ENCODE assay signal across 7 mouse cellular contexts in genomic region chr9:21724147-21724536, GRCm38 (mm10). TPM values are rescaled to one million over a fixed set of nuclear protein-coding genes. Genes with fewer than 3 reads are reported as not detected.
DNase-seq lines count a peak whose midpoint lies in the region; ATAC-seq lines count a peak whose summit lies in the region.

No protein-coding gene starts in this region.

- H3K36me3 ChIP-seq in embryonic facial prominence, embryonic 10.5 days (replicated peaks): peaks cover 46% of the 10 kb centered on the region
- H3K36me3 ChIP-seq in limb, embryonic 11.5 days (ENCODE audit: control insufficient read depth, insufficient read depth, low read length): peaks cover 4% of the 10 kb centered on the region
- H3K36me3 ChIP-seq in midbrain, embryonic 14.5 days (ENCODE audit: control insufficient read depth, insufficient read depth, low read length): no peaks in the 10 kb centered on the region

- H3K9ac ChIP-seq in limb, embryonic 11.5 days (ENCODE audit: low read length): peak overlapping the region; percentile 74
- H3K9ac ChIP-seq in midbrain, embryonic 14.5 days (replicated peaks; ENCODE audit: low read length): peak overlapping the region; percentile 60

- no peaks in the 10 kb centered on the region for H3K27me3 ChIP-seq in embryonic facial prominence, embryonic 10.5 days (replicated peaks; ENCODE audit: low read depth, poor library complexity, severe bottlenecking)
- H3K27me3 ChIP-seq in limb, embryonic 11.5 days (ENCODE audit: control insufficient read depth, insufficient read depth, low read length): no peaks in the 10 kb centered on the region
- no peaks in the 10 kb centered on the region for H3K27me3 ChIP-seq in midbrain, embryonic 14.5 days (ENCODE audit: control insufficient read depth, insufficient read depth, low read length)

- peak; percentile 96 for ATAC-seq in limb, embryonic 11.5 days (ENCODE audit: insufficient number of reproducible peaks, low FRiP score, low TSS enrichment, low read depth)
- ATAC-seq in midbrain, embryonic 14.5 days (ENCODE audit: low FRiP score, low TSS enrichment): peak; percentile 96

- H3K4me2 ChIP-seq in limb, embryonic 11.5 days (ENCODE audit: low read depth, severe bottlenecking): peak overlapping the region; percentile 66
- H3K4me2 ChIP-seq in midbrain, embryonic 14.5 days (ENCODE audit: low read length): peak overlapping the region; percentile 90

- H3K4me1 ChIP-seq in embryonic facial prominence, embryonic 10.5 days: peaks cover 39% of the 10 kb centered on the region
- peaks cover 5% of the 10 kb centered on the region for H3K4me1 ChIP-seq in limb, embryonic 11.5 days (ENCODE audit: control insufficient read depth, insufficient read depth, low read length)
- H3K4me1 ChIP-seq in midbrain, embryonic 14.5 days (ENCODE audit: control insufficient read depth, insufficient read depth, low read length): peaks cover 23% of the 10 kb centered on the region

- peak overlapping the region; percentile 71 for H3K4me3 ChIP-seq in embryonic facial prominence, embryonic 10.5 days
- peak overlapping the region; percentile 79 for H3K4me3 ChIP-seq in limb, embryonic 11.5 days (ENCODE audit: low read depth, low read length)
- H3K4me3 ChIP-seq in midbrain, embryonic 14.5 days (replicated peaks; ENCODE audit: low read depth, low read length): peak overlapping the region; percentile 63

- under 1% methylated on average over 18 of the region's 18 CpGs for WGBS in embryonic facial prominence, embryonic 10.5 days
- WGBS in limb, embryonic 11.5 days: 0% methylated on average over 18 of the region's 18 CpGs
- under 1% methylated on average over 18 of the region's 18 CpGs for WGBS in midbrain, embryonic 14.5 days

- DNase-seq in adrenal gland, postnatal 10 days: peak; percentile 93
- peak; percentile 96 for DNase-seq in embryonic facial prominence, embryonic 10.5 days (ENCODE audit: low spot score)
- DNase-seq in heart, adult 11 months: peak; percentile 99
- peak; percentile 89 for DNase-seq in kidney, adult 18-20 months
- DNase-seq in limb, embryonic 11.5 days (ENCODE audit: low spot score): peak; percentile 96
- peak; percentile 97 for DNase-seq in midbrain, embryonic 14.5 days
- peak; percentile 81 to 83 for DNase-seq in spleen, adult 18-20 months

- no peaks in the 10 kb centered on the region; the same call in 1 of the 2 replicates for H3K9me3 ChIP-seq in embryonic facial prominence, embryonic 10.5 days
- no peaks in the 10 kb centered on the region for H3K9me3 ChIP-seq in limb, embryonic 11.5 days (ENCODE audit: control insufficient read depth, low read length)
- no peaks in the 10 kb centered on the region for H3K9me3 ChIP-seq in midbrain, embryonic 14.5 days (ENCODE audit: control insufficient read depth, low read length)

- H3K27ac ChIP-seq in embryonic facial prominence, embryonic 10.5 days (replicated peaks): peak overlapping the region; percentile 91
- H3K27ac ChIP-seq in limb, embryonic 11.5 days (replicated peaks; ENCODE audit: low read depth, low read length): peak overlapping the region; percentile 89
- peak overlapping the region; percentile 89 for H3K27ac ChIP-seq in midbrain, embryonic 14.5 days (replicated peaks; ENCODE audit: low read depth, low read length)

RNA-seq across cellular contexts. Expression of gene Ldlr, which starts 0.9 kb away (rescaled TPM):
- 10 to 100 TPM; 21.6 to 41.6 TPM for total RNA-seq in adrenal gland, postnatal 10 days (2021)
- 51.6 and 55.9 TPM in 2 replicates for polyA plus RNA-seq in embryonic facial prominence, embryonic 10.5 days (2016; fragmentation: Nextera tagmentation; extraction: Ambion mirVana)
- 15.2 and 23.2 TPM in 2 replicates for polyA plus RNA-seq in limb, embryonic 11.5 days (2014; fragmentation: Nextera tagmentation; extraction: Ambion mirVana)
- 8.2 and 9.4 TPM in 2 replicates for polyA plus RNA-seq in midbrain, embryonic 14.5 days (2014; fragmentation: Nextera tagmentation; extraction: Ambion mirVana)

RNA-seq across cellular contexts. Expression of gene Spc24, which starts 36.0 kb away (rescaled TPM):
- total RNA-seq in adrenal gland, postnatal 10 days (2021): 10 to 100 TPM; 12.6 to 14.3 TPM
- polyA plus RNA-seq in embryonic facial prominence, embryonic 10.5 days (2016; fragmentation: Nextera tagmentation; extraction: Ambion mirVana): 187 TPM in 2 replicates
- polyA plus RNA-seq in limb, embryonic 11.5 days (2014; fragmentation: Nextera tagmentation; extraction: Ambion mirVana): 176 and 183 TPM in 2 replicates
- 19.9 and 21.4 TPM in 2 replicates for polyA plus RNA-seq in midbrain, embryonic 14.5 days (2014; fragmentation: Nextera tagmentation; extraction: Ambion mirVana)

Comparison
In these comparisons a context has a peak if more than half of its experiments do, and no peak if none do; other contexts are left out.
1. Peak in every context shown above with its lines: DNase-seq, ATAC-seq, H3K4me3 ChIP-seq and H3K27ac ChIP-seq.